16 mouse cellular contexts compared by ENCODE assay signal in genomic region chr5:35395566-35396440, GRCm38 (mm10). TPM values are rescaled to one million over a fixed set of nuclear protein-coding genes. Genes with fewer than 3 reads are reported as not detected.
DNase-seq lines count a peak whose midpoint lies in the region; ATAC-seq and TF ChIP-seq lines count a peak whose summit lies in the region.
"Had no signal": no experiment of that assay in that cellular context is flagged by ENCODE, and none has a peak within 500 bp of the region (broad histone marks: within the 10 kb centered on the region; RNA-seq: fewer than 3 reads in every experiment).

No protein-coding gene starts in this region.

- 4% methylated on average over 9 of the region's 9 CpGs for WGBS in kidney, embryonic 15.5 days
- 11% methylated on average over 9 of the region's 9 CpGs for WGBS in kidney, adult 2 months
- 5% methylated on average over 9 of the region's 9 CpGs for WGBS in neural tube, embryonic 15.5 days
- WGBS in stomach, postnatal 0 days = 6% methylated on average over 9 of the region's 9 CpGs

- peak overlapping the region; percentile 40 for H3K4me3 ChIP-seq in gastrocnemius, adult 2 months
- H3K4me3 ChIP-seq in kidney, embryonic 15.5 days (replicated peaks) = peak overlapping the region; percentile 13; the same call in 1 of the 2 replicates
- H3K4me3 ChIP-seq in kidney, adult 2 months (ENCODE audit: insufficient read depth, low read depth, low read length) = no peak overlapping the region
- H3K4me3 ChIP-seq in neural tube, embryonic 15.5 days (replicated peaks) = no peak overlapping the region
- no peak overlapping the region for H3K4me3 ChIP-seq in stomach, postnatal 0 days (ENCODE audit: low read depth, low read length)
- H3K4me3 ChIP-seq: liver, embryonic 12.5 days had no signal

- TF ChIP-seq CTCF in gastrocnemius, adult 2 months (IDR thresholded peaks at IDR 0.05) = no peak
- TF ChIP-seq CTCF in kidney, adult 2 months (conservative IDR thresholded peaks at IDR 0.05; ENCODE audit: insufficient read depth, insufficient read length, low read depth, low read length) = no peak
- no peak for TF ChIP-seq CTCF in stomach, postnatal 0 days (IDR thresholded peaks at IDR 0.05; ENCODE audit: low read depth)

- H3K4me2 ChIP-seq in kidney, embryonic 15.5 days = peak overlapping the region; percentile 20; the same call in 1 of the 2 replicates
- H3K4me2 ChIP-seq in neural tube, embryonic 15.5 days = no peak overlapping the region
- 0 out of 2 replicates have a peak overlapping the region, but pooled peaks have one; percentile 1 for H3K4me2 ChIP-seq in stomach, postnatal 0 days (replicated peaks; ENCODE audit: low read depth)
- H3K4me2 ChIP-seq: liver, embryonic 12.5 days had no signal

- ATAC-seq in kidney, embryonic 15.5 days (replicated peaks; ENCODE audit: low FRiP score) = no peak
- ATAC-seq in neural tube, embryonic 15.5 days (ENCODE audit: low FRiP score) = no peak
- no peak for ATAC-seq in stomach, postnatal 0 days (ENCODE audit: low FRiP score, low TSS enrichment)
- ATAC-seq: liver, embryonic 12.5 days had no signal

- intact Hi-C loops in gastrocnemius, adult 2 months (cut with DNase I) = no loop called here
- intact Hi-C loops in left cerebral cortex, postnatal 10 days (cut with DNase I) = loop anchor here (10.0 kb wide), 1 partner anchor 1961 kb away; the partner anchor contains the start of gene Nkx1-1

- peaks cover 98% of the 10 kb centered on the region for H3K27me3 ChIP-seq in kidney, embryonic 15.5 days
- peaks cover 7% of the 10 kb centered on the region for H3K27me3 ChIP-seq in kidney, adult 2 months (replicated peaks; ENCODE audit: control insufficient read depth, insufficient read depth, low read length)
- H3K27me3 ChIP-seq in neural tube, embryonic 15.5 days (replicated peaks) = peaks cover 89% of the 10 kb centered on the region
- H3K27me3 ChIP-seq in stomach, postnatal 0 days (ENCODE audit: control insufficient read depth, insufficient read depth, low read length) = peaks cover 46% of the 10 kb centered on the region

- TF ChIP-seq EP300 in stomach, postnatal 0 days (optimal IDR thresholded peaks at IDR 0.05) = no peak

- no peak overlapping the region for H3K9ac ChIP-seq in kidney, embryonic 15.5 days
- no peak overlapping the region for H3K9ac ChIP-seq in neural tube, embryonic 15.5 days (replicated peaks)
- H3K9ac ChIP-seq in stomach, postnatal 0 days (ENCODE audit: low read length) = no peak overlapping the region
- H3K9ac ChIP-seq: liver, embryonic 12.5 days had no signal

- peaks cover 30% of the 10 kb centered on the region for H3K4me1 ChIP-seq in kidney, embryonic 15.5 days
- no peaks in the 10 kb centered on the region for H3K4me1 ChIP-seq in kidney, adult 2 months (ENCODE audit: control insufficient read depth, insufficient read depth, low read length)
- H3K4me1 ChIP-seq in neural tube, embryonic 15.5 days = peaks cover 24% of the 10 kb centered on the region
- H3K4me1 ChIP-seq in stomach, postnatal 0 days (replicated peaks; ENCODE audit: control insufficient read depth, insufficient read depth) = no peaks in the 10 kb centered on the region
- H3K4me1 ChIP-seq: liver, embryonic 12.5 days had no signal

- H3K9me3 ChIP-seq in kidney, embryonic 15.5 days (replicated peaks) = no peaks in the 10 kb centered on the region
- no peaks in the 10 kb centered on the region for H3K9me3 ChIP-seq in neural tube, embryonic 15.5 days (replicated peaks)
- no peaks in the 10 kb centered on the region for H3K9me3 ChIP-seq in stomach, postnatal 0 days (ENCODE audit: control insufficient read depth, low read length)
- H3K9me3 ChIP-seq: liver, embryonic 12.5 days had no signal

- no peaks in the 10 kb centered on the region for H3K36me3 ChIP-seq in kidney, embryonic 15.5 days
- no peaks in the 10 kb centered on the region for H3K36me3 ChIP-seq in kidney, adult 2 months (ENCODE audit: control insufficient read depth, insufficient read depth, low read length)
- H3K36me3 ChIP-seq in neural tube, embryonic 15.5 days = no peaks in the 10 kb centered on the region
- no peaks in the 10 kb centered on the region for H3K36me3 ChIP-seq in stomach, postnatal 0 days (ENCODE audit: control insufficient read depth, insufficient read depth, low read length)
- H3K36me3 ChIP-seq: liver, embryonic 12.5 days had no signal

- TF ChIP-seq POLR2A in kidney, adult 2 months (IDR thresholded peaks at IDR 0.05; ENCODE audit: low read depth, low read length) = no peak

- DNase-seq in gastrocnemius, adult 2 months = no peak
- no peak for DNase-seq in gastrocnemius, adult 8-10 months (ENCODE audit: low spot score in 2 of 2)
- no peak for DNase-seq in kidney, adult 2 months
- peak; percentile 56 for DNase-seq in neural tube, embryonic 10.5 days (ENCODE audit: extremely low spot score, low spot score)
- DNase-seq in stomach, postnatal 0 days (ENCODE audit: low spot score) = no peak
- DNase-seq in left cerebral cortex, postnatal 10 days (ENCODE audit: extremely low spot score in 1 of 2, low spot score in 2 of 2) = no peak
- DNase-seq: B cell, adult 2 months; cerebellum, postnatal 36 days; right cerebral cortex, adult 18-20 months; thymus, postnatal 25 days had no signal

- H3K27ac ChIP-seq in gastrocnemius, adult 2 months = no peak overlapping the region
- no peak overlapping the region for H3K27ac ChIP-seq in kidney, embryonic 15.5 days
- H3K27ac ChIP-seq in kidney, adult 2 months (ENCODE audit: insufficient read depth, low read depth, low read length) = no peak overlapping the region
- no peak overlapping the region for H3K27ac ChIP-seq in neural tube, embryonic 15.5 days (replicated peaks)
- no peak overlapping the region for H3K27ac ChIP-seq in stomach, postnatal 0 days (replicated peaks)
- H3K27ac ChIP-seq: liver, embryonic 12.5 days had no signal

RNA-seq across cellular contexts. Expression of gene Hmx1, which starts 6.9 kb away (rescaled TPM):
- not detected for total RNA-seq in gastrocnemius, adult 2 months (2021)
- not detected for total RNA-seq in gastrocnemius, adult 8-10 months (2022)
- 0.31 and 0.52 TPM in 2 replicates for polyA plus RNA-seq in kidney, embryonic 15.5 days (2015; fragmentation: Nextera tagmentation; extraction: Ambion mirVana)
- 0.19 TPM in 1 of 2 replicates, not detected in the other for polyA plus RNA-seq in kidney, adult 2 months (2012; rRNA removed)
- 0.73 and 1.4 TPM in 2 replicates for polyA plus RNA-seq in neural tube, embryonic 15.5 days (2015; fragmentation: Nextera tagmentation; extraction: Ambion mirVana)
- polyA plus RNA-seq in stomach, postnatal 0 days (2015; fragmentation: Nextera tagmentation; extraction: Ambion mirVana) = not detected in 2 replicates
- not detected for total RNA-seq in left cerebral cortex, postnatal 10 days (2021)
- total RNA-seq: hematopoietic stem cell, adult 5-6 weeks; megakaryocyte progenitor cell, adult 5-6 weeks; MEL had no signal

Comparison
In these comparisons a context has a peak if more than half of its experiments do, and no peak if none do; other contexts are left out.
1. H3K4me3 ChIP-seq: peak in gastrocnemius, adult 2 months (single experiment) and kidney, embryonic 15.5 days (single experiment); none in kidney, adult 2 months (single experiment), neural tube, embryonic 15.5 days (single experiment) and stomach, postnatal 0 days (single experiment).